Mouse (Mus musculus) v-Abl transformed pro-B cells (cell line): Measurements from ENCODE around the gene Rreb1.

ENCODE experiments used
- in situ Hi-C, 2 experiments: fragments of 400-800 bp; cut with MboI; formaldehyde crosslinking; loops; one replicate each; pipeline ENCODE4 v1.15.1; 2025; ENCODE audit not compliant: unreplicated experiment in 2 of 2

Rreb1 gene

GRCm38 (mm10) chr13:37993704-37994404 is 215.7 kb downstream of the Rreb1 start, which contains the start of gene Ssr1:
Gene Ssr1 (minus strand): TSS chr13:37994217.
- in situ Hi-C loops, result loop anchor here (5.0 to 25.0 kb wide), 3 partner anchors 43 to 518 kb away; partner anchors contain the start of genes Cage1 (in 2 of the 2), Riok1 (in 2 of the 2) and Snrnp48 (in 2 of the 2)

- in situ Hi-C loops, result loop anchor here (5.0 to 25.0 kb wide), 3 partner anchors 43 to 518 kb away; partner anchors contain the start of genes Cage1 (in 2 of the 2), Riok1 (in 2 of the 2) and Snrnp48 (in 2 of the 2)
Measured at GRCm38 (mm10) chr13:37994405-37994749, 216.2 kb downstream of the Rreb1 start.

GRCm38 (mm10) chr13:37999713-38000112 is 221.5 kb downstream of the Rreb1 start:
- in situ Hi-C loops, result loop anchor here (25.0 kb wide), 2 partner anchors 213 to 513 kb away; partner anchors contain the start of gene Snrnp48 (in 2 of the 2)
